ENCODE assay signal across 9 mouse cellular contexts in genomic region chr17:55446185-55446527, GRCm38 (mm10). TPM values are rescaled to one million over a fixed set of nuclear protein-coding genes. Genes with fewer than 3 reads are reported as not detected.
DNase-seq lines count a peak whose midpoint lies in the region; ATAC-seq and TF ChIP-seq lines count a peak whose summit lies in the region.
"Had no signal": no experiment of that assay in that cellular context is flagged by ENCODE, and none has a peak within 500 bp of the region (broad histone marks: within the 10 kb centered on the region; RNA-seq: fewer than 3 reads in every experiment).

No protein-coding gene starts in this region.

- no peak for DNase-seq in kidney, postnatal 10 days
- DNase-seq in forebrain, embryonic 14.5 days (ENCODE audit: low spot score) = peak; percentile 60
- DNase-seq in midbrain, embryonic 11.5 days (ENCODE audit: low spot score, missing footprints) = peak; percentile 91
- DNase-seq in frontal cortex, postnatal 14 days (ENCODE audit: low spot score in 2 of 2) = no peak
- no peak for DNase-seq in left cerebral cortex, adult 9 months (ENCODE audit: low spot score in 2 of 2)
- no peak for DNase-seq in thymus, postnatal 4 days

- no peak for TF ChIP-seq POLR2A in cortical plate, adult 2 months (IDR thresholded peaks at IDR 0.05; ENCODE audit: extremely low read depth, insufficient read depth, low read length)

- no peaks in the 10 kb centered on the region for H3K36me3 ChIP-seq in kidney, embryonic 16.5 days (ENCODE audit: insufficient read depth, low read length)
- H3K36me3 ChIP-seq in forebrain, embryonic 14.5 days (ENCODE audit: control insufficient read depth, insufficient read depth, low read length) = no peaks in the 10 kb centered on the region
- H3K36me3 ChIP-seq in midbrain, embryonic 11.5 days (ENCODE audit: control insufficient read depth, insufficient read depth, low read length) = no peaks in the 10 kb centered on the region

- H3K27ac ChIP-seq in kidney, embryonic 16.5 days (ENCODE audit: low read length) = no peak overlapping the region
- H3K27ac ChIP-seq in cortical plate, adult 2 months (ENCODE audit: insufficient read depth, low read length) = peak overlapping the region; percentile 89
- peak overlapping the region; percentile 94; the same call in 1 of the 2 replicates for H3K27ac ChIP-seq in forebrain, embryonic 14.5 days (ENCODE audit: low read depth, low read length)
- H3K27ac ChIP-seq in midbrain, embryonic 11.5 days (ENCODE audit: low read depth, low read length) = peak overlapping the region; percentile 63

- peaks cover 40% of the 10 kb centered on the region for H3K27me3 ChIP-seq in kidney, embryonic 16.5 days (ENCODE audit: insufficient read depth, low read length)
- H3K27me3 ChIP-seq in forebrain, embryonic 14.5 days (replicated peaks; ENCODE audit: control insufficient read depth, insufficient read depth, low read length) = no peaks in the 10 kb centered on the region
- no peaks in the 10 kb centered on the region for H3K27me3 ChIP-seq in midbrain, embryonic 11.5 days (ENCODE audit: control insufficient read depth, insufficient read depth, low read length)

- peak overlapping the region; percentile 57 for H3K4me3 ChIP-seq in kidney, embryonic 16.5 days (ENCODE audit: low read length)
- peak overlapping the region; percentile 97 for H3K4me3 ChIP-seq in cortical plate, adult 2 months (ENCODE audit: insufficient read depth, low read length)
- peak overlapping the region; percentile 70 for H3K4me3 ChIP-seq in forebrain, embryonic 14.5 days (ENCODE audit: low read depth, low read length)
- peak overlapping the region; percentile 66 for H3K4me3 ChIP-seq in midbrain, embryonic 11.5 days (ENCODE audit: low read depth, low read length)

- no peak for TF ChIP-seq CTCF in cortical plate, adult 2 months (IDR thresholded peaks at IDR 0.05; ENCODE audit: extremely low read depth, insufficient read depth, low read length)

- peak; percentile 71 for ATAC-seq in kidney, embryonic 16.5 days (ENCODE audit: low FRiP score, low TSS enrichment)
- ATAC-seq in forebrain, embryonic 14.5 days = peak; percentile 67
- ATAC-seq in midbrain, embryonic 11.5 days (ENCODE audit: low FRiP score) = no peak

- no peaks in the 10 kb centered on the region for H3K4me1 ChIP-seq in kidney, embryonic 16.5 days (ENCODE audit: insufficient read depth, low read length)
- peaks cover 1% of the 10 kb centered on the region; the same call in 1 of the 2 replicates for H3K4me1 ChIP-seq in cortical plate, adult 2 months (ENCODE audit: control insufficient read depth, insufficient read depth, low read length)
- H3K4me1 ChIP-seq in forebrain, embryonic 14.5 days (ENCODE audit: control insufficient read depth, insufficient read depth, low read length) = peaks cover 6% of the 10 kb centered on the region; the same call in 1 of the 2 replicates
- 0 out of 2 replicates have a peak, but pooled peaks cover 4% of the 10 kb centered on the region for H3K4me1 ChIP-seq in midbrain, embryonic 11.5 days (ENCODE audit: control insufficient read depth, insufficient read depth, low read length)

- no peaks in the 10 kb centered on the region for H3K9me3 ChIP-seq in kidney, embryonic 16.5 days (ENCODE audit: low read length)
- H3K9me3 ChIP-seq in forebrain, embryonic 14.5 days (replicated peaks; ENCODE audit: control insufficient read depth, low read length) = no peaks in the 10 kb centered on the region
- no peaks in the 10 kb centered on the region for H3K9me3 ChIP-seq in midbrain, embryonic 11.5 days (ENCODE audit: control insufficient read depth, low read length)

- H3K9ac ChIP-seq in kidney, embryonic 16.5 days (replicated peaks; ENCODE audit: low read length) = peak overlapping the region; percentile 67
- H3K9ac ChIP-seq in forebrain, embryonic 14.5 days (ENCODE audit: low read length) = peak overlapping the region; percentile 94
- H3K9ac ChIP-seq in midbrain, embryonic 11.5 days (ENCODE audit: low read length) = peak overlapping the region; percentile 89

- H3K4me2 ChIP-seq in kidney, embryonic 16.5 days (replicated peaks; ENCODE audit: low read depth, low read length) = peak overlapping the region; percentile 93
- H3K4me2 ChIP-seq in forebrain, embryonic 14.5 days (ENCODE audit: low read length) = peak overlapping the region; percentile 68
- H3K4me2 ChIP-seq in midbrain, embryonic 11.5 days = peak overlapping the region; percentile 78

- WGBS in kidney, embryonic 16.5 days = 2% methylated on average over 6 of the region's 6 CpGs
- 2% methylated on average over 6 of the region's 6 CpGs for WGBS in forebrain, embryonic 14.5 days
- WGBS in midbrain, embryonic 11.5 days = under 1% methylated on average over 6 of the region's 6 CpGs

RNA-seq across cellular contexts. Expression of gene St6gal2, which starts 1.0 kb away (rescaled TPM):
- polyA plus RNA-seq in kidney, embryonic 16.5 days (2015; fragmentation: Nextera tagmentation; extraction: Ambion mirVana) = 0.60 and 0.69 TPM in 2 replicates
- 26.3 and 27.2 TPM in 2 replicates for polyA plus RNA-seq in cortical plate, adult 2 months (2012; rRNA removed)
- 20.7 and 28.4 TPM in 2 replicates for polyA plus RNA-seq in forebrain, embryonic 14.5 days (2014; fragmentation: Nextera tagmentation; extraction: Ambion mirVana)
- 7.4 and 8.3 TPM in 2 replicates for polyA plus RNA-seq in midbrain, embryonic 11.5 days (2014; fragmentation: Nextera tagmentation; extraction: Ambion mirVana)
- polyA plus RNA-seq: gonadal fat pad, adult 2 months had no signal

Comparison
In these comparisons a context has a peak if more than half of its experiments do, and no peak if none do; other contexts are left out.
1. DNase-seq: peak in forebrain, embryonic 14.5 days (single experiment) and midbrain, embryonic 11.5 days (single experiment); none in kidney, postnatal 10 days (single experiment), frontal cortex, postnatal 14 days (0 of 2), left cerebral cortex, adult 9 months (0 of 2) and thymus, postnatal 4 days (single experiment).
2. Peak in every context shown above with its lines, with median percentiles within 50 percentile points of each other: H3K4me2 ChIP-seq, H3K4me3 ChIP-seq and H3K9ac ChIP-seq.